Mouse (Mus musculus): ENCODE data around the gene Sipa1l2. TPM values are rescaled to one million over a fixed set of nuclear protein-coding genes. Genes with fewer than 3 reads are reported as not detected.

Gene Sipa1l2
- polyA plus RNA-seq, 1 experiment from 2014 or later: 25.1 TPM

- H3K9me3 ChIP-seq (ENCODE audit: control insufficient read depth, low read length): no peaks in the 10 kb centered on the region
- DNase-seq: no peak
- H3K4me2 ChIP-seq (ENCODE audit: low read length): no peak overlapping the region
- H3K27ac ChIP-seq (replicated peaks; ENCODE audit: low read depth, low read length): no peak overlapping the region
- H3K27me3 ChIP-seq (ENCODE audit: control insufficient read depth, insufficient read depth, low read length): no peaks in the 10 kb centered on the region
- H3K9ac ChIP-seq (replicated peaks; ENCODE audit: low read length): no peak overlapping the region
- 79% methylated on average over 8 of the region's 8 CpGs for WGBS
- no peaks in the 10 kb centered on the region for H3K36me3 ChIP-seq (ENCODE audit: control insufficient read depth, insufficient read depth, low read length)
- H3K4me3 ChIP-seq (replicated peaks; ENCODE audit: low read depth, low read length): no peak overlapping the region
- ATAC-seq (ENCODE audit: low FRiP score, low TSS enrichment): no peak
- H3K4me1 ChIP-seq (ENCODE audit: control insufficient read depth, insufficient read depth, low read length): peaks cover 63% of the 10 kb centered on the region
Observed at GRCm38 (mm10) chr8:125507291-125507690, 62.3 kb downstream of the Sipa1l2 start.

DNA sequence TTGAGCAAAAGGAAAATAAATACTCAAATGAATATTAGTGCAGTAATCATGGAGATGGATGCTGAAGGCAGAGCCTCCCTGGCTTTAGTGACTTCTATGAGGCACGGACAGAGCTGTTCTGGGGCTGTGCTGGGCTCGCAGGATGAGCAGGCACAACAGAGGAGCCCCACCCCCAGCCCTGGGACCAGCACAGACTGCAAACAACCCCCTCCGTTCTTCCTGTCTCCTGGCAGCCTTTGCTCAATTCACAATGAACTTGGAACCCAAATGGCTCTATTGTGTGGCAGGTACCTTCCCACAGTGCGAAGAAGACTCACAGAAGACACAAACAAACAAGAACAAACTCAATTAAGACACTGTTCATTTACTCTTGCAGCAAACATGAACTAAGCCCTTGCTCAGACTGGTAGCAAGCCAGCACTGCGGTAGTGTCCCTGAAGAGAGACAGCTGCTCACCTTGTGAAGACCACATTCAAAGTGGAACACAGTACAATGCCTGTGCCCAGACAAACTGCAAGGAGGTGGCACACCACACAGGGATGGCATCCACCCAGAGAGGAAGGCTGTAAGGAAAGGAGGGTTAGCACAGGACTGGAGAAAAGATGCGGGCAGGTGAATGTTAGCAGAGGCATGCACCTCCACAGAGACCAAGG lies 64.9 kb downstream of the Sipa1l2 start:
- no peaks in the 10 kb centered on the region for H3K9me3 ChIP-seq (ENCODE audit: control insufficient read depth, low read length)
- no peak overlapping the region for H3K4me3 ChIP-seq (replicated peaks; ENCODE audit: low read depth, low read length)
- H3K27ac ChIP-seq (replicated peaks; ENCODE audit: low read depth, low read length): peak overlapping the region; percentile 50

GRCm38 (mm10) chr8:125503808-125504207 lies 65.8 kb downstream of the Sipa1l2 start:
- 87% methylated on average over 8 of the region's 8 CpGs for WGBS
- H3K27ac ChIP-seq (replicated peaks; ENCODE audit: low read depth, low read length): no peak overlapping the region
- H3K27me3 ChIP-seq (ENCODE audit: control insufficient read depth, insufficient read depth, low read length): no peaks in the 10 kb centered on the region
- H3K4me1 ChIP-seq (ENCODE audit: control insufficient read depth, insufficient read depth, low read length): peaks cover 66% of the 10 kb centered on the region
- H3K4me3 ChIP-seq (replicated peaks; ENCODE audit: low read depth, low read length): no peak overlapping the region
- no peak overlapping the region for H3K9ac ChIP-seq (replicated peaks; ENCODE audit: low read length)
- no peak for DNase-seq
- no peak overlapping the region for H3K4me2 ChIP-seq (ENCODE audit: low read length)
- no peak for ATAC-seq (ENCODE audit: low FRiP score, low TSS enrichment)
- no peaks in the 10 kb centered on the region for H3K9me3 ChIP-seq (ENCODE audit: control insufficient read depth, low read length)
- no peaks in the 10 kb centered on the region for H3K36me3 ChIP-seq (ENCODE audit: control insufficient read depth, insufficient read depth, low read length)

More for the DNA sequence above, 64.9 kb downstream of the Sipa1l2 start:
- DNase-seq (no peak), ATAC-seq (ENCODE audit: low FRiP score, low TSS enrichment) (no peak)
- H3K4me2 ChIP-seq (ENCODE audit: low read length): no peak overlapping the region
- no peaks in the 10 kb centered on the region for H3K27me3 ChIP-seq (ENCODE audit: control insufficient read depth, insufficient read depth, low read length)
- H3K4me1 ChIP-seq (ENCODE audit: control insufficient read depth, insufficient read depth, low read length): peaks cover 69% of the 10 kb centered on the region
- H3K9ac ChIP-seq (replicated peaks; ENCODE audit: low read length): no peak overlapping the region
- WGBS: 33% methylated on average over 6 of the region's 6 CpGs
- H3K36me3 ChIP-seq (ENCODE audit: control insufficient read depth, insufficient read depth, low read length): no peaks in the 10 kb centered on the region

DNA sequence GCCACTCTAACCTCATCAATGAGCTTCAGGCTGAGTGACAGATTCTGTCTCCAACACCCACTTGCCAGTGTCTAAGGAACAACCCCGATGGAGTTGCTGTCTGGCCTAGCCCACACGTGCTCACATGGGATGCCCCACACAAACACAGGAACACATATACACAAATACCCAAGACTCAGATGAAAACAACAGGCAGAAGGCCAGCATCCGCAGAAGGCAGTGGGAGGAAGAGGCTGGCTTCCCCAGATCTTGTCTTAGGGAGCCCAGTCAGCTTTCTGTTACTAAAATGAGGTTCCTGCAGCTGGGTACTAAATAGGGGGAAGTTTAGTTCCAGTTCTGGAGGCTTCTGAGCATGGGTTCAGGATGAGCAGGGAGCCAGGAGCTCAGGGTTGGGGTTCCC lies 66.8 kb downstream of the Sipa1l2 start:
- H3K27me3 ChIP-seq (ENCODE audit: control insufficient read depth, insufficient read depth, low read length): no peaks in the 10 kb centered on the region
- H3K27ac ChIP-seq (replicated peaks; ENCODE audit: low read depth, low read length): no peak overlapping the region
- WGBS: 91% methylated on average over 3 of the region's 3 CpGs
- H3K4me1 ChIP-seq (ENCODE audit: control insufficient read depth, insufficient read depth, low read length): peaks cover 58% of the 10 kb centered on the region
- no peaks in the 10 kb centered on the region for H3K9me3 ChIP-seq (ENCODE audit: control insufficient read depth, low read length)
- no peak overlapping the region for H3K4me2 ChIP-seq (ENCODE audit: low read length)
- DNase-seq: no peak
- no peak overlapping the region for H3K9ac ChIP-seq (replicated peaks; ENCODE audit: low read length)
- no peaks in the 10 kb centered on the region for H3K36me3 ChIP-seq (ENCODE audit: control insufficient read depth, insufficient read depth, low read length)
- no peak overlapping the region for H3K4me3 ChIP-seq (replicated peaks; ENCODE audit: low read depth, low read length)
- no peak for ATAC-seq (ENCODE audit: low FRiP score, low TSS enrichment)

- Histone ChIP-seq H3K27ac (replicated peaks; ENCODE audit: low read depth, low read length) (no peak overlapping the region), H3K9ac (replicated peaks; ENCODE audit: low read length) (no peak overlapping the region), H3K4me2 (ENCODE audit: low read length) (no peak overlapping the region), H3K9me3 (ENCODE audit: control insufficient read depth, low read length) (no peaks in the 10 kb centered on the region), H3K36me3 (ENCODE audit: control insufficient read depth, insufficient read depth, low read length) (no peaks in the 10 kb centered on the region), H3K4me1 (ENCODE audit: control insufficient read depth, insufficient read depth, low read length) (peaks cover 35% of the 10 kb centered on the region), H3K4me3 (replicated peaks; ENCODE audit: low read depth, low read length) (no peak overlapping the region), H3K27me3 (ENCODE audit: control insufficient read depth, insufficient read depth, low read length) (no peaks in the 10 kb centered on the region)
- ATAC-seq (ENCODE audit: low FRiP score, low TSS enrichment) (no peak), DNase-seq (no peak)
- 24% methylated on average over 5 of the region's 5 CpGs for WGBS
Observed at GRCm38 (mm10) chr8:125500005-125500404, 69.6 kb downstream of the Sipa1l2 start.

- no peak for DNase-seq
- Histone ChIP-seq H3K27ac (replicated peaks; ENCODE audit: low read depth, low read length) (no peak overlapping the region), H3K27me3 (ENCODE audit: control insufficient read depth, insufficient read depth, low read length) (no peaks in the 10 kb centered on the region), H3K4me3 (replicated peaks; ENCODE audit: low read depth, low read length) (no peak overlapping the region), H3K9me3 (ENCODE audit: control insufficient read depth, low read length) (no peaks in the 10 kb centered on the region), H3K4me1 (ENCODE audit: control insufficient read depth, insufficient read depth, low read length) (peaks cover 24% of the 10 kb centered on the region), H3K4me2 (ENCODE audit: low read length) (no peak overlapping the region), H3K9ac (replicated peaks; ENCODE audit: low read length) (no peak overlapping the region), H3K36me3 (ENCODE audit: control insufficient read depth, insufficient read depth, low read length) (no peaks in the 10 kb centered on the region)
- WGBS: 63% methylated on average over 10 of the region's 10 CpGs
- ATAC-seq (ENCODE audit: low FRiP score, low TSS enrichment): no peak
Observed at GRCm38 (mm10) chr8:125498508-125498907, 71.1 kb downstream of the Sipa1l2 start.

GRCm38 (mm10) chr8:125495545-125495944 lies 74.1 kb downstream of the Sipa1l2 start:
- ATAC-seq (ENCODE audit: low FRiP score, low TSS enrichment): no peak

DNA sequence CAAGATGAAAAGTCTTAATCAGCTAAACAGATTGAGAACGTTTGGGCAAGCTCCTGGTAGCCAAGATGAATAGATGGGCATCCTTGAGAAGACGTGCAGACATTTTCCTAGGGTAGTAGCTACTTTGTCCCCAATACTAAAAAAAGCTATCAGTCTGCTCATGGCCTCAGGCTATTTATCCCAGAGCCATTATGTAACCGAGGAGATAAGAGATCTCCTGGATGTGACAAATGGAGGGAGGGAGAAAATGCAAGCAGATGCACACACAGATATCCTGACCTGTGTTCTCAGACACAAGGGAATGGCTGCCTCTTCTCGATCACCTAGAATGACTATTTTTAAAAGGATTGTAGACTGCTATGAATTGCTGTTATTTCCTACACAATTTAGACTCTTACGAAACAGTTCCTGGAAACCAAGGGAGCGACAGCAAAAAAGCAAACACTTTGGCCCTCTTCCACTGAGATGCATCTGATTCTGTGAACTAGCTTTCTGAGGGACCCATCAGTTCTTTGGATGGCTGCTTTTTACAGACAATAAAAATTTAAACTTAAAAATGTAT lies 76.3 kb downstream of the Sipa1l2 start:
- no peak for DNase-seq
- no peak overlapping the region for H3K4me2 ChIP-seq (ENCODE audit: low read length)
- peaks cover 33% of the 10 kb centered on the region for H3K36me3 ChIP-seq (ENCODE audit: control insufficient read depth, insufficient read depth, low read length)
- no peak overlapping the region for H3K4me3 ChIP-seq (replicated peaks; ENCODE audit: low read depth, low read length)
- no peak overlapping the region for H3K9ac ChIP-seq (replicated peaks; ENCODE audit: low read length)
- no peaks in the 10 kb centered on the region for H3K27me3 ChIP-seq (ENCODE audit: control insufficient read depth, insufficient read depth, low read length)
- H3K27ac ChIP-seq (replicated peaks; ENCODE audit: low read depth, low read length): no peak overlapping the region
- no peak for ATAC-seq (ENCODE audit: low FRiP score, low TSS enrichment)
- H3K4me1 ChIP-seq (ENCODE audit: control insufficient read depth, insufficient read depth, low read length): peaks cover 9% of the 10 kb centered on the region; the same call in 1 of the 2 replicates
- H3K9me3 ChIP-seq (ENCODE audit: control insufficient read depth, low read length): no peaks in the 10 kb centered on the region
- WGBS: 52% methylated on average over 6 of the region's 6 CpGs

More at GRCm38 (mm10) chr8:125495545-125495944, 74.1 kb downstream of the Sipa1l2 start:
- Histone ChIP-seq H3K4me3 (replicated peaks; ENCODE audit: low read depth, low read length) (no peak overlapping the region), H3K9ac (replicated peaks; ENCODE audit: low read length) (no peak overlapping the region), H3K36me3 (ENCODE audit: control insufficient read depth, insufficient read depth, low read length) (peaks cover 20% of the 10 kb centered on the region), H3K9me3 (ENCODE audit: control insufficient read depth, low read length) (no peaks in the 10 kb centered on the region), H3K4me2 (ENCODE audit: low read length) (no peak overlapping the region), H3K27ac (replicated peaks; ENCODE audit: low read depth, low read length) (no peak overlapping the region), H3K27me3 (ENCODE audit: control insufficient read depth, insufficient read depth, low read length) (no peaks in the 10 kb centered on the region), H3K4me1 (ENCODE audit: control insufficient read depth, insufficient read depth, low read length) (peaks cover 22% of the 10 kb centered on the region)
- DNase-seq: no peak
- 89% methylated on average over 2 of the region's 2 CpGs for WGBS

- Histone ChIP-seq H3K27ac (replicated peaks; ENCODE audit: low read depth, low read length) (no peak overlapping the region), H3K36me3 (ENCODE audit: control insufficient read depth, insufficient read depth, low read length) (peaks cover 41% of the 10 kb centered on the region), H3K4me2 (ENCODE audit: low read length) (no peak overlapping the region), H3K9me3 (ENCODE audit: control insufficient read depth, low read length) (no peaks in the 10 kb centered on the region), H3K4me3 (replicated peaks; ENCODE audit: low read depth, low read length) (no peak overlapping the region), H3K9ac (replicated peaks; ENCODE audit: low read length) (no peak overlapping the region), H3K4me1 (ENCODE audit: control insufficient read depth, insufficient read depth, low read length) (peaks cover 9% of the 10 kb centered on the region; the same call in 1 of the 2 replicates), H3K27me3 (ENCODE audit: control insufficient read depth, insufficient read depth, low read length) (no peaks in the 10 kb centered on the region)
- ATAC-seq (ENCODE audit: low FRiP score, low TSS enrichment) (no peak), DNase-seq (no peak)
- 88% methylated on average over 11 of the region's 11 CpGs for whole genome bisulfite sequencing
Observed at GRCm38 (mm10) chr8:125492416-125492815, 77.2 kb downstream of the Sipa1l2 start.
